In the genomic region with DNA sequence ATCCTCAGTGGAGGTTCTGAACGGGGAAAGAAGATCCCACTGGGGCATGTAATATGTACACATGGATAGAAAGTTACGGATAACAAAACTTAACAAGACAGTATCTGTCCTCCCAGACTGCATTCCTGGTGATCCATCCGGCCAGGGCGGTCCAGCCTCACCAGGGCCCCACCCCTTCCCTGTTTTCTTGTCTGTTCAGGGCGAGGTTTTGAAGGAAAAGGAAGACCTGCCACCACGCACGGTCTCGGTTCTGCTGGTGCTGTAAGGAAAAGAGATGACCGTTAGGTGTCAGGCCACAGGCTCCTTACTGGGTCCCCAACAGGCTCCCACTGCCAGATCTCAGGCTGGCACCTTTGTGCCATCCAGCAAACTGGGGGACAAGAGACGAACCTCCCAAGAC, we compare ENCODE assay signal across 8 mouse cellular contexts. TPM values are rescaled to one million over a fixed set of nuclear protein-coding genes. Genes with fewer than 3 reads are reported as not detected.
A peak's percentile ranks its signal among the peaks of the same experiment; 100 is the strongest.
DNase-seq lines count a peak whose midpoint lies in the region; ATAC-seq and TF ChIP-seq lines count a peak whose summit lies in the region.

No protein-coding gene starts in this region.

- H3K4me3 ChIP-seq in embryonic facial prominence, embryonic 13.5 days = no peak overlapping the region
- H3K4me3 ChIP-seq in hindbrain, postnatal 0 days (ENCODE audit: low read length) = no peak overlapping the region
- no peak overlapping the region for H3K4me3 ChIP-seq in liver, postnatal 0 days (ENCODE audit: low read depth, low read length)

- H3K9me3 ChIP-seq in embryonic facial prominence, embryonic 13.5 days = no peaks in the 10 kb centered on the region
- no peaks in the 10 kb centered on the region for H3K9me3 ChIP-seq in hindbrain, postnatal 0 days (ENCODE audit: low read length)
- no peaks in the 10 kb centered on the region for H3K9me3 ChIP-seq in liver, postnatal 0 days (ENCODE audit: low read length)

- peak overlapping the region; percentile 96 for H3K27ac ChIP-seq in embryonic facial prominence, embryonic 13.5 days
- peak overlapping the region; percentile 67 for H3K27ac ChIP-seq in hindbrain, postnatal 0 days
- peak overlapping the region; percentile 9; the same call in 1 of the 2 replicates for H3K27ac ChIP-seq in liver, postnatal 0 days (ENCODE audit: low read depth)

- 0 out of 2 replicates have a peak, but pooled peaks have one; percentile 17 for TF ChIP-seq CTCF in hindbrain, postnatal 0 days (IDR thresholded peaks at IDR 0.05; ENCODE audit: low read depth)
- no peak for TF ChIP-seq CTCF in liver, postnatal 0 days (IDR thresholded peaks at IDR 0.05; ENCODE audit: low read depth)

- peak; percentile 62 for DNase-seq in embryo, embryonic 10 days (ENCODE audit: low spot score)
- DNase-seq in embryo, embryonic 11 days = no peak
- DNase-seq in hindbrain, postnatal 0 days (ENCODE audit: low spot score) = no peak
- no peak for DNase-seq in liver, postnatal 0 days
- DNase-seq in cerebellum, postnatal 10 days = no peak
- no peak for DNase-seq in cerebellum, adult 9-11 months
- no peak for DNase-seq in right cerebral cortex, postnatal 4 days

- H3K9ac ChIP-seq in embryonic facial prominence, embryonic 13.5 days = peak overlapping the region; percentile 52
- no peak overlapping the region for H3K9ac ChIP-seq in hindbrain, postnatal 0 days (replicated peaks; ENCODE audit: low read length)
- no peak overlapping the region for H3K9ac ChIP-seq in liver, postnatal 0 days (replicated peaks)

- 11% methylated on average over 10 of the region's 10 CpGs for WGBS in embryonic facial prominence, embryonic 13.5 days
- 36% methylated on average over 10 of the region's 10 CpGs for WGBS in hindbrain, postnatal 0 days
- WGBS in liver, postnatal 0 days (ENCODE audit: insufficient replicate concordance) = 66% methylated on average over 10 of the region's 10 CpGs

- no peak for TF ChIP-seq EP300 in liver, postnatal 0 days (IDR thresholded peaks at IDR 0.05; ENCODE audit: low read depth)

- ATAC-seq in embryonic facial prominence, embryonic 13.5 days (ENCODE audit: insufficient number of reproducible peaks, insufficient read depth, low FRiP score, low TSS enrichment, low read depth) = no peak
- no peak for ATAC-seq in hindbrain, postnatal 0 days
- no peak for ATAC-seq in liver, postnatal 0 days

- no peaks in the 10 kb centered on the region for H3K27me3 ChIP-seq in embryonic facial prominence, embryonic 13.5 days
- no peaks in the 10 kb centered on the region for H3K27me3 ChIP-seq in hindbrain, postnatal 0 days (ENCODE audit: insufficient read depth, low read length)
- no peaks in the 10 kb centered on the region for H3K27me3 ChIP-seq in liver, postnatal 0 days (ENCODE audit: insufficient read depth, low read length)

- peaks cover 17% of the 10 kb centered on the region for H3K36me3 ChIP-seq in embryonic facial prominence, embryonic 13.5 days
- H3K36me3 ChIP-seq in hindbrain, postnatal 0 days (ENCODE audit: insufficient read depth, low read length) = no peaks in the 10 kb centered on the region
- peaks cover 5% of the 10 kb centered on the region; the same call in 1 of the 2 replicates for H3K36me3 ChIP-seq in liver, postnatal 0 days (replicated peaks; ENCODE audit: insufficient read depth, low read length)

- peaks cover 76% of the 10 kb centered on the region for H3K4me1 ChIP-seq in embryonic facial prominence, embryonic 13.5 days
- H3K4me1 ChIP-seq in hindbrain, postnatal 0 days (ENCODE audit: insufficient read depth, low read length) = peaks cover 36% of the 10 kb centered on the region
- H3K4me1 ChIP-seq in liver, postnatal 0 days (ENCODE audit: insufficient read depth) = peaks cover 29% of the 10 kb centered on the region

- peak overlapping the region; percentile 48 for H3K4me2 ChIP-seq in embryonic facial prominence, embryonic 13.5 days
- H3K4me2 ChIP-seq in hindbrain, postnatal 0 days (ENCODE audit: low read depth, low read length) = no peak overlapping the region
- no peak overlapping the region for H3K4me2 ChIP-seq in liver, postnatal 0 days (ENCODE audit: low read depth, low read length)

RNA-seq across cellular contexts. Expression of a gene that starts 17.1 kb away (rescaled TPM):
- 4.1 and 4.3 TPM in 2 replicates for polyA plus RNA-seq in embryonic facial prominence, embryonic 13.5 days (2015; fragmentation: Nextera tagmentation; extraction: Ambion mirVana)
- total RNA-seq in hindbrain, postnatal 0 days (2014; rRNA removed) = 10.4 and 10.6 TPM in 2 replicates
- polyA plus RNA-seq in hindbrain, postnatal 0 days (2015; fragmentation: Nextera tagmentation; extraction: Ambion mirVana) = 1.3 and 1.4 TPM in 2 replicates
- polyA plus RNA-seq in liver, postnatal 0 days (2015; fragmentation: Nextera tagmentation; extraction: Ambion mirVana) = 1.3 TPM in 2 replicates

RNA-seq across cellular contexts. Expression of a gene that starts 52.9 kb away (rescaled TPM):
- 275 TPM in 2 replicates for polyA plus RNA-seq in embryonic facial prominence, embryonic 13.5 days (2015; fragmentation: Nextera tagmentation; extraction: Ambion mirVana)
- total RNA-seq in hindbrain, postnatal 0 days (2014; rRNA removed) = 126 and 151 TPM in 2 replicates
- polyA plus RNA-seq in hindbrain, postnatal 0 days (2015; fragmentation: Nextera tagmentation; extraction: Ambion mirVana) = 330 and 361 TPM in 2 replicates
- 101 and 107 TPM in 2 replicates for polyA plus RNA-seq in liver, postnatal 0 days (2015; fragmentation: Nextera tagmentation; extraction: Ambion mirVana)

Comparison
In these comparisons a context has a peak if more than half of its experiments do, and no peak if none do; other contexts are left out.
1. H3K27ac ChIP-seq: peak in every context shown above with its lines; median percentile 96 in embryonic facial prominence, embryonic 13.5 days; 67 in hindbrain, postnatal 0 days; 9 in liver, postnatal 0 days.